8 mouse cellular contexts compared by ENCODE assay signal in genomic region chr17:24896241-24896992, GRCm38 (mm10). TPM values are rescaled to one million over a fixed set of nuclear protein-coding genes. Genes with fewer than 3 reads are reported as not detected.
DNase-seq lines count a peak whose midpoint lies in the region; ATAC-seq and TF ChIP-seq lines count a peak whose summit lies in the region.

TSS of gene Nme3 (plus strand) at chr17:24896500.

- peak; percentile 73 for ATAC-seq in forebrain, embryonic 15.5 days (replicated peaks)
- ATAC-seq in lung, embryonic 16.5 days (ENCODE audit: low read depth) = peak; percentile 77

- peak within 1 kb of the TSS; percentile 81 for H3K27ac ChIP-seq in forebrain, embryonic 15.5 days (replicated peaks)
- H3K27ac ChIP-seq in layer of hippocampus, adult 2 months = peak within 1 kb of the TSS; percentile 94
- peak within 1 kb of the TSS; percentile 86 for H3K27ac ChIP-seq in lung, embryonic 16.5 days (ENCODE audit: low read length)

- peak; percentile 35 for TF ChIP-seq CTCF in layer of hippocampus, adult 2 months (conservative IDR thresholded peaks at IDR 0.05)

- 2% methylated on average over 50 of the region's 50 CpGs for WGBS in forebrain, embryonic 15.5 days
- WGBS in lung, embryonic 16.5 days = 1% methylated on average over 50 of the region's 50 CpGs

- H3K4me2 ChIP-seq in forebrain, embryonic 15.5 days (replicated peaks) = peak within 1 kb of the TSS; percentile 96
- H3K4me2 ChIP-seq in lung, embryonic 16.5 days (ENCODE audit: low read depth, low read length) = peak within 1 kb of the TSS; percentile 97

- H3K36me3 ChIP-seq in forebrain, embryonic 15.5 days = peaks cover 55% of the 10 kb centered on the region
- peaks cover 37% of the 10 kb centered on the region for H3K36me3 ChIP-seq in lung, embryonic 16.5 days (ENCODE audit: control insufficient read depth, insufficient read depth, low read length)

- peak; percentile 83 for DNase-seq in MN1 (ENCODE audit: low spot score)
- peak; percentile 78 for DNase-seq in cerebellum, adult 11-12 months
- peak; percentile 75 for DNase-seq in heart, postnatal 36 days
- DNase-seq in layer of hippocampus, adult 2 months (ENCODE audit: low spot score in 2 of 2) = peak; percentile 60 to 72
- DNase-seq in ovary, postnatal 10 days (ENCODE audit: low spot score) = peak; percentile 38
- DNase-seq in thymus, postnatal 0 days (ENCODE audit: low spot score) = peak; percentile 70

- intact Hi-C loops in heart, postnatal 36 days (cut with DNase I) = loop anchor here (10.0 kb wide), 1 partner anchor 482 kb away; the partner anchor contains the start of gene Rnps1

- H3K9me3 ChIP-seq in forebrain, embryonic 15.5 days = no peaks in the 10 kb centered on the region
- no peaks in the 10 kb centered on the region for H3K9me3 ChIP-seq in lung, embryonic 16.5 days (ENCODE audit: control insufficient read depth, low read length)

- peaks cover 37% of the 10 kb centered on the region for H3K4me1 ChIP-seq in forebrain, embryonic 15.5 days
- peaks cover 21% of the 10 kb centered on the region for H3K4me1 ChIP-seq in lung, embryonic 16.5 days (replicated peaks; ENCODE audit: control insufficient read depth, insufficient read depth, low read length)

- peak within 1 kb of the TSS; percentile 83 for H3K9ac ChIP-seq in forebrain, embryonic 15.5 days (replicated peaks)
- H3K9ac ChIP-seq in lung, embryonic 16.5 days (ENCODE audit: low read length) = peak within 1 kb of the TSS; percentile 96

- peak within 1 kb of the TSS; percentile 59 for H3K4me3 ChIP-seq in forebrain, embryonic 15.5 days
- peak within 1 kb of the TSS; percentile 96 for H3K4me3 ChIP-seq in layer of hippocampus, adult 2 months
- H3K4me3 ChIP-seq in lung, embryonic 16.5 days (ENCODE audit: low read length) = peak within 1 kb of the TSS; percentile 61

- no peaks in the 10 kb centered on the region for H3K27me3 ChIP-seq in forebrain, embryonic 15.5 days
- no peaks in the 10 kb centered on the region for H3K27me3 ChIP-seq in lung, embryonic 16.5 days (ENCODE audit: control insufficient read depth, insufficient read depth, low read depth, low read length)

RNA-seq across cellular contexts. Expression of gene Nme3, which starts in this region (rescaled TPM):
- polyA plus RNA-seq in forebrain, embryonic 15.5 days (2015; fragmentation: Nextera tagmentation; extraction: Ambion mirVana) = 69.6 and 72.6 TPM in 2 replicates
- total RNA-seq in heart, postnatal 36 days (2021) = 10 to 100 TPM; 30.2 to 32.4 TPM
- 10 to 100 TPM; 60.1 to 63.7 TPM for total RNA-seq in layer of hippocampus, adult 2 months (2021)
- polyA plus RNA-seq in lung, embryonic 16.5 days (2015; fragmentation: Nextera tagmentation; extraction: Ambion mirVana) = 74.7 and 74.9 TPM in 2 replicates
- 47.7 and 57.2 TPM in 2 replicates for polyA plus RNA-seq in thymus, postnatal 0 days (2015; fragmentation: Nextera tagmentation; extraction: Ambion mirVana)

Comparison
In these comparisons a context has a peak if more than half of its experiments do, and no peak if none do; other contexts are left out.
1. Peak in every context shown above with its lines: DNase-seq, ATAC-seq, H3K4me3 ChIP-seq and H3K27ac ChIP-seq.